Comparison of ENCODE assay signal across 17 mouse cellular contexts in the genomic region with DNA sequence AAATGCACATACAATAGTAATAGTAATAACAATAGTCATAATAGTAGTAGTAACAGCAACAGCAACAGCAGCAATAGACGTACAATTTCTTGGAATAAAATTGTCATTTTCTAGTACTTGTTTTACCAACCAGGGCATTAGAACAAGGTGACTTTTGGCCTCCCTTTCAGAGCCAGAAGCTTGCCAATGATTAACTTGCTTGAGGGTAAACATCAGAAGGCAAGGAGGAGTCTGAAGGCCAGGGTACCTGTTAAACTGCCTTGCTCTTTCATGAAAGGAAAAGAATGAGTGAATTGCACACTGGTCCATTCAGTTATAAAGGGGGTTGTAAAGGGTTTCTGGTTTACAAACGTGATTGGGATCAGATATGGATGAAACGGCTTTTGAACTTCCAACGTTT.
DNase-seq lines count a peak whose midpoint lies in the region; ATAC-seq and TF ChIP-seq lines count a peak whose summit lies in the region.
"Had no signal": no experiment of that assay in that cellular context is flagged by ENCODE, and none has a peak within 500 bp of the region (broad histone marks: within the 10 kb centered on the region; RNA-seq: fewer than 3 reads in every experiment).

No protein-coding gene starts in this region.

- peak; percentile 97 for DNase-seq in liver, adult 2 months (ENCODE audit: extremely low read depth, low read depth, low spot score)
- peak; percentile 95 for DNase-seq in kidney, adult 2 months
- peak; percentile 67 to 76 for DNase-seq in kidney, postnatal 25 days
- DNase-seq in gastrocnemius, postnatal 25 days: no peak
- no peak for DNase-seq in left cerebral cortex, postnatal 4 days
- DNase-seq: adrenal gland, postnatal 14 days; cerebellum, adult 8-10 months; retina, postnatal 1 day; spleen, adult 18-20 months had no signal

- H3K9ac ChIP-seq in liver, adult 2 months (ENCODE audit: low read depth, low read length): no peak overlapping the region
- no peak overlapping the region for H3K9ac ChIP-seq in liver, embryonic 12.5 days
- no peak overlapping the region for H3K9ac ChIP-seq in stomach, embryonic 14.5 days (replicated peaks; ENCODE audit: low read depth, low read length)
- H3K9ac ChIP-seq in heart, embryonic 11.5 days (ENCODE audit: low read depth, low read length): no peak overlapping the region
- H3K9ac ChIP-seq: embryonic facial prominence, embryonic 15.5 days; hindbrain, embryonic 12.5 days; limb, embryonic 12.5 days; neural tube, embryonic 15.5 days had no signal

- H3K9me3 ChIP-seq in liver, embryonic 12.5 days (replicated peaks): no peaks in the 10 kb centered on the region
- no peaks in the 10 kb centered on the region for H3K9me3 ChIP-seq in stomach, embryonic 14.5 days (ENCODE audit: control insufficient read depth, low read depth, low read length)
- H3K9me3 ChIP-seq in heart, embryonic 11.5 days (replicated peaks; ENCODE audit: control insufficient read depth, low read length): no peaks in the 10 kb centered on the region
- H3K9me3 ChIP-seq: embryonic facial prominence, embryonic 15.5 days; hindbrain, embryonic 12.5 days; limb, embryonic 12.5 days; midbrain, embryonic 10.5 days; neural tube, embryonic 15.5 days had no signal

- no peak for ATAC-seq in liver, embryonic 12.5 days
- peak; percentile 89 for ATAC-seq in stomach, embryonic 14.5 days (ENCODE audit: insufficient number of reproducible peaks, insufficient read depth, low FRiP score, low read depth)
- ATAC-seq in heart, embryonic 11.5 days (replicated peaks; ENCODE audit: insufficient number of reproducible peaks, low FRiP score, low TSS enrichment): no peak

- H3K27me3 ChIP-seq in liver, adult 2 months (ENCODE audit: control insufficient read depth, insufficient read depth, low read length): no peaks in the 10 kb centered on the region
- no peaks in the 10 kb centered on the region for H3K27me3 ChIP-seq in liver, embryonic 12.5 days (replicated peaks)
- H3K27me3 ChIP-seq in kidney, adult 2 months (replicated peaks; ENCODE audit: control insufficient read depth, insufficient read depth, low read length): no peaks in the 10 kb centered on the region
- no peaks in the 10 kb centered on the region for H3K27me3 ChIP-seq in stomach, embryonic 14.5 days (ENCODE audit: control insufficient read depth, insufficient read depth, low read length)
- no peaks in the 10 kb centered on the region for H3K27me3 ChIP-seq in heart, embryonic 11.5 days (ENCODE audit: control insufficient read depth, insufficient read depth, low read length)
- H3K27me3 ChIP-seq: embryonic facial prominence, embryonic 15.5 days; hindbrain, embryonic 12.5 days; limb, embryonic 12.5 days; neural tube, embryonic 15.5 days had no signal

- H3K27ac ChIP-seq in liver, adult 2 months (replicated peaks; ENCODE audit: insufficient read depth, low read depth, low read length): peak overlapping the region; percentile 71; the same call in 1 of the 2 replicates
- H3K27ac ChIP-seq in liver, embryonic 12.5 days: no peak overlapping the region
- H3K27ac ChIP-seq in kidney, adult 2 months (ENCODE audit: insufficient read depth, low read depth, low read length): peak overlapping the region; percentile 89
- H3K27ac ChIP-seq in stomach, embryonic 14.5 days (ENCODE audit: low read length): no peak overlapping the region; the same call in 1 of the 2 replicates
- H3K27ac ChIP-seq in heart, embryonic 11.5 days (ENCODE audit: low read depth, low read length): no peak overlapping the region
- H3K27ac ChIP-seq: embryonic facial prominence, embryonic 15.5 days; hindbrain, embryonic 12.5 days; limb, embryonic 12.5 days; midbrain, embryonic 10.5 days; neural tube, embryonic 15.5 days had no signal

- no peak overlapping the region for H3K4me3 ChIP-seq in liver, adult 2 months (ENCODE audit: insufficient read depth, low read depth, low read length)
- no peak overlapping the region for H3K4me3 ChIP-seq in liver, embryonic 12.5 days
- no peak overlapping the region for H3K4me3 ChIP-seq in kidney, adult 2 months (ENCODE audit: insufficient read depth, low read depth, low read length)
- no peak overlapping the region for H3K4me3 ChIP-seq in stomach, embryonic 14.5 days (ENCODE audit: low read depth, low read length)
- H3K4me3 ChIP-seq in heart, embryonic 11.5 days (ENCODE audit: low read depth, low read length): no peak overlapping the region
- H3K4me3 ChIP-seq: embryonic facial prominence, embryonic 15.5 days; hindbrain, embryonic 12.5 days; limb, embryonic 12.5 days; midbrain, embryonic 10.5 days; neural tube, embryonic 15.5 days had no signal

- no peak overlapping the region for H3K4me2 ChIP-seq in liver, embryonic 12.5 days
- H3K4me2 ChIP-seq in stomach, embryonic 14.5 days (replicated peaks; ENCODE audit: low read depth, low read length): no peak overlapping the region
- H3K4me2 ChIP-seq in heart, embryonic 11.5 days: no peak overlapping the region
- H3K4me2 ChIP-seq: embryonic facial prominence, embryonic 15.5 days; hindbrain, embryonic 12.5 days; limb, embryonic 12.5 days; neural tube, embryonic 15.5 days had no signal

- H3K4me1 ChIP-seq in liver, adult 2 months (ENCODE audit: control insufficient read depth, insufficient read depth, low read length): peaks cover 11% of the 10 kb centered on the region
- no peaks in the 10 kb centered on the region for H3K4me1 ChIP-seq in liver, embryonic 12.5 days
- H3K4me1 ChIP-seq in kidney, adult 2 months (ENCODE audit: control insufficient read depth, insufficient read depth, low read length): peaks cover 14% of the 10 kb centered on the region; the same call in 1 of the 2 replicates
- H3K4me1 ChIP-seq in stomach, embryonic 14.5 days (ENCODE audit: control insufficient read depth, insufficient read depth, low read length): no peaks in the 10 kb centered on the region
- no peaks in the 10 kb centered on the region for H3K4me1 ChIP-seq in heart, embryonic 11.5 days (ENCODE audit: control insufficient read depth, insufficient read depth, low read length)
- H3K4me1 ChIP-seq: embryonic facial prominence, embryonic 15.5 days; hindbrain, embryonic 12.5 days; limb, embryonic 12.5 days had no signal

- intact Hi-C loops in left cerebral cortex, postnatal 4 days (cut with DNase I): no loop called here

- TF ChIP-seq POLR2A in liver, adult 2 months (IDR thresholded peaks at IDR 0.05; ENCODE audit: extremely low read depth, insufficient read depth, low read length): no peak
- no peak for TF ChIP-seq POLR2A in kidney, adult 2 months (IDR thresholded peaks at IDR 0.05; ENCODE audit: low read depth, low read length)

- 21% methylated on average over 4 of the region's 4 CpGs for WGBS in liver, adult 2 months
- 64% methylated on average over 4 of the region's 4 CpGs for WGBS in liver, embryonic 12.5 days (ENCODE audit: insufficient replicate concordance)
- 41% methylated on average over 4 of the region's 4 CpGs for WGBS in kidney, adult 2 months
- 55% methylated on average over 4 of the region's 4 CpGs for WGBS in stomach, embryonic 14.5 days
- 75% methylated on average over 4 of the region's 4 CpGs for WGBS in heart, embryonic 11.5 days (ENCODE audit: insufficient replicate concordance)

- H3K36me3 ChIP-seq in liver, adult 2 months (ENCODE audit: control insufficient read depth, insufficient read depth, low read length): no peaks in the 10 kb centered on the region
- H3K36me3 ChIP-seq in liver, embryonic 12.5 days: no peaks in the 10 kb centered on the region
- no peaks in the 10 kb centered on the region for H3K36me3 ChIP-seq in kidney, adult 2 months (ENCODE audit: control insufficient read depth, insufficient read depth, low read length)
- no peaks in the 10 kb centered on the region for H3K36me3 ChIP-seq in stomach, embryonic 14.5 days (ENCODE audit: control insufficient read depth, insufficient read depth, low read length)
- no peaks in the 10 kb centered on the region for H3K36me3 ChIP-seq in heart, embryonic 11.5 days (ENCODE audit: control insufficient read depth, insufficient read depth, low read length)
- H3K36me3 ChIP-seq: embryonic facial prominence, embryonic 15.5 days; hindbrain, embryonic 12.5 days; limb, embryonic 12.5 days; midbrain, embryonic 10.5 days; neural tube, embryonic 15.5 days had no signal

- H3K79me2 ChIP-seq in liver, adult 2 months (ENCODE audit: control insufficient read depth, insufficient read depth, low read length): no peaks in the 10 kb centered on the region

- no peak for TF ChIP-seq CTCF in liver, adult 2 months (IDR thresholded peaks at IDR 0.05; ENCODE audit: low read depth, low read length)
- no peak for TF ChIP-seq CTCF in kidney, adult 2 months (conservative IDR thresholded peaks at IDR 0.05; ENCODE audit: insufficient read depth, insufficient read length, low read depth, low read length)

Comparison
In these comparisons a context has a peak if more than half of its experiments do, and no peak if none do; other contexts are left out.
1. H3K27ac ChIP-seq: peak in liver, adult 2 months (single experiment) and kidney, adult 2 months (single experiment); none in liver, embryonic 12.5 days (single experiment), stomach, embryonic 14.5 days (single experiment) and heart, embryonic 11.5 days (single experiment).
2. DNase-seq: peak in liver, adult 2 months (single experiment), kidney, adult 2 months (single experiment) and kidney, postnatal 25 days (2 of 2); none in gastrocnemius, postnatal 25 days (single experiment) and left cerebral cortex, postnatal 4 days (single experiment).